ENCODE assay signal across 18 mouse cellular contexts in genomic region chr7:130540176-130540575, GRCm38 (mm10).
"Had no signal": no experiment of that assay in that cellular context is flagged by ENCODE, and none has a peak within 500 bp of the region (broad histone marks: within the 10 kb centered on the region; RNA-seq: fewer than 3 reads in every experiment).

No protein-coding gene starts in this region.

- H3K27ac ChIP-seq: midbrain, embryonic 12.5 days; neural tube, embryonic 13.5 days; neural tube, embryonic 15.5 days had no signal

- H3K4me2 ChIP-seq: lung, embryonic 14.5 days; midbrain, embryonic 12.5 days; neural tube, embryonic 13.5 days; neural tube, embryonic 15.5 days had no signal

- DNase-seq: lung, adult 18-20 months; lung, embryonic 14.5 days; lung, postnatal 10 days; lung, postnatal 4 days; midbrain, embryonic 14.5 days; retina, postnatal 1 day; right cerebral cortex, adult 18-20 months; right cerebral cortex, postnatal 25 days; right cerebral cortex, postnatal 4 days; spleen, adult 18-20 months; thymus, adult 18-20 months; thymus, postnatal 14 days; thymus, postnatal 36 days had no signal

- H3K9ac ChIP-seq: lung, embryonic 14.5 days; midbrain, embryonic 12.5 days; neural tube, embryonic 13.5 days; neural tube, embryonic 15.5 days had no signal

- H3K4me3 ChIP-seq: midbrain, embryonic 12.5 days; myocyte; neural tube, embryonic 13.5 days; neural tube, embryonic 15.5 days had no signal

- H3K9me3 ChIP-seq: midbrain, embryonic 12.5 days; neural tube, embryonic 13.5 days; neural tube, embryonic 15.5 days had no signal

- H3K27me3 ChIP-seq: midbrain, embryonic 12.5 days; neural tube, embryonic 13.5 days; neural tube, embryonic 15.5 days had no signal

- ATAC-seq: midbrain, embryonic 16.5 days had no signal
